Mouse (Mus musculus): ENCODE data around the gene Gipc3. TPM values are rescaled to one million over a fixed set of nuclear protein-coding genes. Genes with fewer than 3 reads are reported as not detected.

The Gipc3 gene
- polyA plus RNA-seq, 1 experiment: 2.0 TPM

Other genes starting within 250 kb of the Gipc3 start
- gene Creb3l3, start 244.4 kb downstream of the Gipc3 start, polyA plus RNA-seq (2012; ENCODE audit: low replicate concordance): 0.35 TPM in 1 of 2 replicates, not detected in the other
- 498 and 833 TPM in 2 replicates for gene Map2k2, start 237.4 kb downstream of the Gipc3 start, polyA plus RNA-seq (2012; ENCODE audit: low replicate concordance)
- 295 and 321 TPM in 2 replicates for gene Zbtb7a, start 208.0 kb downstream of the Gipc3 start, polyA plus RNA-seq (2012; ENCODE audit: low replicate concordance)
- gene Pias4, start 175.3 kb downstream of the Gipc3 start, polyA plus RNA-seq (2012; ENCODE audit: low replicate concordance): 90.2 and 186 TPM in 2 replicates
- gene Eef2, start 166.6 kb downstream of the Gipc3 start, polyA plus RNA-seq (2012; ENCODE audit: low replicate concordance): 344 and 2,489 TPM in 2 replicates
- 53.3 and 169 TPM in 2 replicates for gene Dapk3, start 160.3 kb downstream of the Gipc3 start, polyA plus RNA-seq (2012; ENCODE audit: low replicate concordance)
- gene 4930442H23Rik, start 159.4 kb downstream of the Gipc3 start, polyA plus RNA-seq (2012; ENCODE audit: low replicate concordance): not detected in 2 replicates
- not detected in 2 replicates for gene Nmrk2, start 141.2 kb downstream of the Gipc3 start, polyA plus RNA-seq (2012; ENCODE audit: low replicate concordance)
- 0.09 and 0.16 TPM in 2 replicates for gene Atcay, start 112.4 kb downstream of the Gipc3 start, polyA plus RNA-seq (2012; ENCODE audit: low replicate concordance)
- gene Zfr2, start 110.1 kb downstream of the Gipc3 start, polyA plus RNA-seq (2012; ENCODE audit: low replicate concordance): 1.6 and 1.7 TPM in 2 replicates
- gene Matk, start 90.3 kb downstream of the Gipc3 start, polyA plus RNA-seq (2012; ENCODE audit: low replicate concordance): 4.8 and 18.9 TPM in 2 replicates
- gene Mrpl54, start 76.3 kb downstream of the Gipc3 start, polyA plus RNA-seq (2012; ENCODE audit: low replicate concordance): 351 and 433 TPM in 2 replicates
- gene Apba3, start 76.3 kb downstream of the Gipc3 start, polyA plus RNA-seq (2012; ENCODE audit: low replicate concordance): 147 and 155 TPM in 2 replicates
- gene Tjp3, start 51.7 kb downstream of the Gipc3 start, polyA plus RNA-seq (2012; ENCODE audit: low replicate concordance): 2.4 and 5.3 TPM in 2 replicates
- gene Pip5k1c, start 50.3 kb downstream of the Gipc3 start, polyA plus RNA-seq (2012; ENCODE audit: low replicate concordance): 189 and 253 TPM in 2 replicates
- gene Cactin, start 22.2 kb downstream of the Gipc3 start, polyA plus RNA-seq (2012; ENCODE audit: low replicate concordance): 67.6 and 96.5 TPM in 2 replicates
- gene Tbxa2r, start 14.5 kb downstream of the Gipc3 start, polyA plus RNA-seq (2012; ENCODE audit: low replicate concordance): 3.7 and 8.0 TPM in 2 replicates
- 314 and 739 TPM in 2 replicates for gene Hmg20b, start 7.2 kb upstream of the Gipc3 start, polyA plus RNA-seq (2012; ENCODE audit: low replicate concordance)
- 68.4 and 74.4 TPM in 2 replicates for gene Mfsd12, start 14.2 kb upstream of the Gipc3 start, polyA plus RNA-seq (2012; ENCODE audit: low replicate concordance)
- gene 4930404N11Rik, start 22.6 kb upstream of the Gipc3 start, polyA plus RNA-seq (2012; ENCODE audit: low replicate concordance): 10.6 and 16.6 TPM in 2 replicates
- 99.5 and 103 TPM in 2 replicates for gene Fzr1, start 35.2 kb upstream of the Gipc3 start, polyA plus RNA-seq (2012; ENCODE audit: low replicate concordance)
- gene Dohh, start 41.2 kb upstream of the Gipc3 start, polyA plus RNA-seq (2012; ENCODE audit: low replicate concordance): 206 and 254 TPM in 2 replicates
- 0.33 and 0.42 TPM in 2 replicates for gene Gm48551, start 41.2 kb upstream of the Gipc3 start, polyA plus RNA-seq (2012; ENCODE audit: low replicate concordance)
- 3.7 and 10.5 TPM in 2 replicates for gene Gm48552, start 45.7 kb upstream of the Gipc3 start, polyA plus RNA-seq (2012; ENCODE audit: low replicate concordance)
- 0.68 and 2.2 TPM in 2 replicates for gene Smim24, start 49.8 kb upstream of the Gipc3 start, polyA plus RNA-seq (2012; ENCODE audit: low replicate concordance)
- gene Nfic, start 112.4 kb upstream of the Gipc3 start, polyA plus RNA-seq (2012; ENCODE audit: low replicate concordance): 206 and 375 TPM in 2 replicates
- gene Celf5, start 139.4 kb upstream of the Gipc3 start, polyA plus RNA-seq (2012; ENCODE audit: low replicate concordance): 0.23 and 0.60 TPM in 2 replicates
- 296 and 494 TPM in 2 replicates for gene Ncln, start 153.1 kb upstream of the Gipc3 start, polyA plus RNA-seq (2012; ENCODE audit: low replicate concordance)
- 34.9 and 78.0 TPM in 2 replicates for gene S1pr4, start 156.9 kb upstream of the Gipc3 start, polyA plus RNA-seq (2012; ENCODE audit: low replicate concordance)
- 30.2 and 35.0 TPM in 2 replicates for gene Gna15, start 181.0 kb upstream of the Gipc3 start, polyA plus RNA-seq (2012; ENCODE audit: low replicate concordance)
- 21.9 and 22.6 TPM in 2 replicates for gene Gna11, start 201.9 kb upstream of the Gipc3 start, polyA plus RNA-seq (2012; ENCODE audit: low replicate concordance)
- gene Aes, start 216.2 kb upstream of the Gipc3 start, polyA plus RNA-seq (2012; ENCODE audit: low replicate concordance): 1,673 and 2,193 TPM in 2 replicates
- 4.1 and 5.9 TPM in 2 replicates for gene Tle2, start 231.3 kb upstream of the Gipc3 start, polyA plus RNA-seq (2012; ENCODE audit: low replicate concordance)